Mouse (Mus musculus) common myeloid progenitor, adult 5-6 weeks (primary cell): ENCODE measurements at regions not wholly inside any gene's neighbourhood (a gene's known extent, or its start where the extent isn't known, plus 50 kb on each side); places are given as distances from the start of the nearest gene placed in this dataset.

ENCODE experiments used
- ATAC-seq: replicated peaks from 2 replicates; pipeline ENCODE4 v1.8.0; 2016; ENCODE audit warnings: low read depth, mild to moderate bottlenecking, moderate TSS enrichment, inconsistent platforms; ENCODE audit not compliant: poor library complexity, severe bottlenecking

GRCm38 (mm10) chr11:111155023-111155422 is 89.1 kb downstream of the Kcnj2 start:
- no peak for ATAC-seq

GRCm38 (mm10) chr11:111155747-111156146 is 89.8 kb downstream of the Kcnj2 start:
- no peak for ATAC-seq

GRCm38 (mm10) chr11:111159299-111159698 is 93.3 kb downstream of the Kcnj2 start:
- ATAC-seq, result no peak

- peak; percentile 72 for ATAC-seq
Measured at GRCm38 (mm10) chr11:111164907-111165306, 98.9 kb downstream of the Kcnj2 start.

GRCm38 (mm10) chr11:111170174-111170800 is 104.3 kb downstream of the Kcnj2 start:
- ATAC-seq, result 0 out of 2 replicates have a peak, but pooled peaks have one; percentile 22

- ATAC-seq, result no peak
Measured at GRCm38 (mm10) chr11:111173525-111173924, 107.6 kb downstream of the Kcnj2 start.

- no peak for ATAC-seq
Measured at GRCm38 (mm10) chr11:111175566-111175965, 109.6 kb downstream of the Kcnj2 start.

- no peak for ATAC-seq
Measured at GRCm38 (mm10) chr11:111177516-111177915, 111.6 kb downstream of the Kcnj2 start.

- no peak for ATAC-seq
Measured at GRCm38 (mm10) chr11:111197422-111197821, 131.5 kb downstream of the Kcnj2 start.

GRCm38 (mm10) chr11:111200512-111200911 is 134.5 kb downstream of the Kcnj2 start:
- ATAC-seq, result no peak

- no peak for ATAC-seq
Measured at GRCm38 (mm10) chr11:111202780-111203179, 136.8 kb downstream of the Kcnj2 start.

GRCm38 (mm10) chr11:111210565-111210964 is 144.6 kb downstream of the Kcnj2 start:
- ATAC-seq, result no peak

GRCm38 (mm10) chr11:111212038-111212701 is 146.2 kb downstream of the Kcnj2 start:
- ATAC-seq, result no peak

GRCm38 (mm10) chr11:111212702-111213328 is 146.9 kb downstream of the Kcnj2 start:
- no peak for ATAC-seq

GRCm38 (mm10) chr11:111215006-111215405 is 149.0 kb downstream of the Kcnj2 start:
- no peak for ATAC-seq

- no peak for ATAC-seq
Measured at GRCm38 (mm10) chr11:111223834-111224233, 157.9 kb downstream of the Kcnj2 start.

GRCm38 (mm10) chr11:111227305-111227704 is 161.3 kb downstream of the Kcnj2 start:
- peak; percentile 65; the same call in 1 of the 2 replicates for ATAC-seq

GRCm38 (mm10) chr11:111236741-111237140 is 170.8 kb downstream of the Kcnj2 start:
- ATAC-seq, result no peak

- no peak for ATAC-seq
Measured at GRCm38 (mm10) chr11:111239784-111240183, 173.8 kb downstream of the Kcnj2 start.

GRCm38 (mm10) chr11:111252226-111252625 is 186.3 kb downstream of the Kcnj2 start:
- ATAC-seq, result no peak

- no peak for ATAC-seq
Measured at GRCm38 (mm10) chr11:111256596-111256995, 190.6 kb downstream of the Kcnj2 start.
